Mouse (Mus musculus) brain, embryonic 14.5 days (tissue): ENCODE results near the gene Cnst. TPM values are rescaled to one million over a fixed set of nuclear protein-coding genes. Genes with fewer than 3 reads are reported as not detected.

ENCODE experiments used
- DNase-seq: peaks from one replicate; pipeline ENCODE4 v3.0.0-alpha.2; 2011; ENCODE audit warnings: low read depth
- CTCF ChIP-seq: fragments of 200-500 bp; IDR thresholded peaks from 2 replicates; pipeline ENCODE4 v1.5.1; 2012; ENCODE audit warnings: inconsistent platforms, mild to moderate bottlenecking, moderate library complexity, borderline replicate concordance; ENCODE audit not compliant: insufficient read depth, insufficient read length; ENCODE audit errors: extremely low read depth
- POLR2A ChIP-seq: fragments of 200-500 bp; IDR thresholded peaks from 2 replicates; pipeline ENCODE4 v1.6.1; 2012; ENCODE audit warnings: mild to moderate bottlenecking, inconsistent platforms, borderline replicate concordance; ENCODE audit not compliant: poor library complexity, insufficient read depth, insufficient read length, severe bottlenecking; ENCODE audit errors: extremely low read depth
- polyA plus RNA-seq: library from polyadenylated mRNA; depleted of rRNA; stranded (reverse); fragments of >200 nt; gene quantifications from 2 replicates; pipeline ENCODE4 v1.2.3, GENCODE M21; 2012; rRNA removed

Gene Cnst
- 29.1 and 33.9 TPM in 2 replicates for polyA plus RNA-seq

DNA sequence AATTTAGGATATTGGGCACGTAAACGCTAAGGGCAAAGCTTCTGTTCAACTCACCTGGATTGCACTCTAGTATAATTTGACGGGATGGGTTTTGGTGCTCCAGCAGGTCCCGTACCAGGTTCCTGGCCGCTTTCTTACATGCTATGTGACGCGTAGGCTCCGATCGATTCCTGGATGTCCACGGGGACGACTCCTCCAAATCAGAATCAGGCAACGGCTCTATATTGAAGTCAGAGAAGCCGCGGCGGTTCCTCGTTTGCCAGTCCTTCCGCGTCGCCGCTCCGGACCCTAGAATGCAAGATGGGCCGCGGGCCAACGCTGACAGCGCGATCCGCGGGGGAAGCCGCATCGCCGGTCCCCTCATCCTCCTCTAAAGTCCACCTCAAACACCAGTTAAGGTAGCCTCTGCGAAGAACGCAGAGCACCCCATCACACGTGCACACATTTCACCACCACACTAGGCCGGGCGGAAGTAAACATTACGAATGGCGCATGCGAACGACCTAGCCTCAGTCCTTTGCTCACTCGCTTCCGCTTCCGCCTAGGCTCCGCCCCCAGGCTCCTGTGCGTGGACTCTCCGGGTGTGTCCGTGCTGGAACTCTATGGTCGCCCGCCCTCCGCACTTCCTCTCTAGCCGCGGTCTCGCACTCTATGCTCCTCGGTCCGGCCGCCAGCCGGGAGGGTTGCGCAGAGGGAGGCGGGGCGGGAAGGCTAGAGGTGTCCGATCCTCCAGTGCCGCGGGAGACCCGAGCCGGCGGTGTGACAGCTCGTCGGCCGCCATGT, at the start of gene Cnst, which contains the start of gene Tfb2m:
TSS of gene Cnst (plus strand) at position 603 of the 783 bp plus-strand sequence.
TSS of gene Tfb2m (minus strand) at position 500 of the 783 bp plus-strand sequence.
- peak; percentile 99 for DNase-seq
- TF ChIP-seq POLR2A: peak; percentile 87

DNA sequence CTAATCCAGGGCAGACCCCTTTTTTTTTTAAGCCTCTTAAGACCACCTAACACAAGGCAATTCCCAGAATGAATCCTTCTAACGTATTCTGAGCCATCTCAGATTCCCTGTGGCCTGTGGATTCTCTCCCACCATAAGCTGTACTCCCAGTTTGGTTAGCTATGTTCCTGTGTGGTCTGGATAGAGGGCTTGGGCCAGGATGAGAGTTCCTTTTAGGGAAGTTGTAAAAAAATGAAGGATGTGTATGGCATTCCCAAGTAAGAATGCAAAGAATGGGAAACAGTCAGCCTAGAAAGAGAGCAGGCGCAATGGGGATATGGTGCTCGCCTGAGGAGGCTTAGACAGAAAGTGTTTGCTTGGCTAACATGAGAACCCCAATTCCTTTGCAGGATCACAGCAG, 46.9 kb upstream of the Cnst start:
- DNase-seq: no peak
- TF ChIP-seq POLR2A (no peak), CTCF (no peak)

DNA sequence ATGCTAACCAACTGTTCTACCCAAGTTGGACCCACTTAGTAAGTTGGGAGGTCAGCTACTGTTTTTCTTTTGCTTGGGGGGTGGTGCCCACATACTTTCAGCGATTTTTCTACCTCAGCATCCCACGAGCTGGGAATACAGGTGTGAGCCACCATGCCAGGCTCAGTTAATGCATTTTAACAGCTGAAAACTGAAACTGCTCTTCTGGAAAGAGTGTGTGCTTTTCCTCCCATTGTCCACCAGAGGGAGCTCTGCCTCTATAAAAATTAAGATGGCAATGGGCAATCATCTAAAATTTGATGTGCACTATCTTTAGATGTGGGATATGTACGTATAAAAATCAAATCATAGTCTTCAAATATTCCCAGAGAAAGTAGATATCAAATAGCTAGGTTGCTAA, 43.6 kb upstream of the Cnst start:
- DNase-seq: peak; percentile 51
- TF ChIP-seq POLR2A: no peak
- TF ChIP-seq CTCF: peak; percentile 59; the same call in 1 of the 2 replicates

DNA sequence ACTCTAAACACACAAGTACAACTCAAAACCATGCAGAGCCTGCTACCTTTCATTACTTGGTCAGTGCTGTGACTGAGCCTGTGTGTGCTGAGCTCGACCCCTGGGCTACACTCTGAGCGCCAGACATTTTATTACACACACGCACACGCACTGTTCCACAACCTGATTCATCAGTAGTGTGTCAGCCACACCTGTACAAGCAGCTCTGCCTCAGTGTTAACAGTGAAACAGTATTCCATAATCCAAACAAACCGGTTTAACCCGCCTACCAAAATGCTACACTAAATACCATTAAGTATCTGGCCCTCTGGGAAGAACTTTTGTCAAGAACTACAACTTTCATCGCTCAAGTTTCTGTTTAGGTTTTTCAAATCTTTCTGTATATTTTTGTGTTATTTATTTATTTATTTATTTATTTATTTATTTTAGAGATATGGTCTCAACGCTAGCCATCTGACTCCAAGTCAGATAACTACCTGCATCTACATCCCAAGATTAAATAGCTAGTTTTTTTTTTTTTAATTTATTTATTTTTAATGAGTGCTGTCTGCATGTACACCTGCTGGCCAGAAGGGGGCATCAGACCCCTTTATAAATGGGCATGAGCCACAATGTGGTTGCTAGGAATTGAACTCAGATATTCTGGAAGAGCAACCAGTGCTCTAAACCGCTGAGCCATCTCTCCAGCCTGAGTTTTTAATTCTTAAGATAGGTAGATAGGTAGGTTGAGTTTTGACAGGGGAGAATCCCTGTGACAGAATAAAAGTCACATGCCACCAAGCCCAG, 39.4 kb upstream of the Cnst start:
- peak; percentile 63 for DNase-seq
- TF ChIP-seq CTCF (peak; percentile 52; the same call in 1 of the 2 replicates), POLR2A (no peak)

DNA sequence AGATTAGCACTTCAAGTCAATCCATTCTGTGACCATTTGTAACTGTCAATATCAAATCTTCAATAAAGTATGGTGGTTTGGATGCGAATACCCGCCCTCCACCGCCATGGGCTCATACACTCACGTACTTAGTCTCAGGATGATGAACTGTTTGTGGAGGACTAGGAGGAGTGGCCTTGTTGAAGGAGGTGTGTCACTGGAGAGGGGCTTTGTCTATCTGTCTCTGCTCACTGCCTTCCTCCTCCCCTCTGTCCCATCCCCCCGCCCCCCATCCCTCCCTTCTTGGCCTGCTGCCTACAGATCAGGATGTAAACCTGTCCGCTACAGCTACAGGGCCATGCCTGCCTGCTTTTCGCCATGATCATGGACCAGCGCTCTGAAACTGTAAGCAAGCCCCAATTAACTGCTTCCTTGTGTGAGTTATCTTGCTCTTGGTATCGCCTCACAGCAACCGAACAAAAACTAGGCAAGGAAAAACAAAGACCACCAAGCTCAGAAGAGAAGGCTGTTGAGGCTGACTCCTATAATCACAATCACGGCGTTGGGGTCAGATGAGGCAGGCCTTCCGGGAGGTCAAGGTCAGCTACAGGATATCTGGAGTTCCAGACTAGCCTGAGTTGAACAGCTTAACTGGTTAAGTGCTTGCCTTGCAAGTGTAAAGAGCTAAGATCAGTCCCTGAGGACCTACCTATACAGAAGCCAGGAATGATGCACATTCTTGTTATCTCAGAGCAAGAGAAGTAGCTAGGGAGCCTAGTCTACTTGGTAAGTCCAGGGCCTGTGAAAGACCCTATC, 35.4 kb upstream of the Cnst start:
- DNase-seq: no peak
- TF ChIP-seq CTCF: no peak
- TF ChIP-seq POLR2A: no peak

DNA sequence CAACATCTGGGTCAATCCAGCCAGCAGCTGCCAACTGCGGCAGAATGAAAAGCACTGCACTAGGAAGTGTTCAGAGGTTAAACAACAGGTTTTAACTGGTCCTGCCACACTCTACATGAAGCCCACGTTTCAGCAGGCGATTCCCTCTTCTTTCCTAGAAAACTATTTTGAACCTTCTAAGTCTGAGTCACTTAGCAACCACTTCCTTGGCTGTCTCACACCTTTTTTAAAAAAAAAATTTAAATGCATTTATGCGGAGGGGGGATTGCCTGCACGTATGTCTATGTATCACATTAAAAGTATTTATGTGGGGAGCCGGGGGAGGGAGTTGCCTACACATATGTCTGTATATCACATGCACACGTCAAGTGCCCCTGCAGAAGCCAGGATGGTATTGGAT, 34.3 kb upstream of the Cnst start:
- TF ChIP-seq POLR2A (no peak), CTCF (no peak)
- no peak for DNase-seq

DNA sequence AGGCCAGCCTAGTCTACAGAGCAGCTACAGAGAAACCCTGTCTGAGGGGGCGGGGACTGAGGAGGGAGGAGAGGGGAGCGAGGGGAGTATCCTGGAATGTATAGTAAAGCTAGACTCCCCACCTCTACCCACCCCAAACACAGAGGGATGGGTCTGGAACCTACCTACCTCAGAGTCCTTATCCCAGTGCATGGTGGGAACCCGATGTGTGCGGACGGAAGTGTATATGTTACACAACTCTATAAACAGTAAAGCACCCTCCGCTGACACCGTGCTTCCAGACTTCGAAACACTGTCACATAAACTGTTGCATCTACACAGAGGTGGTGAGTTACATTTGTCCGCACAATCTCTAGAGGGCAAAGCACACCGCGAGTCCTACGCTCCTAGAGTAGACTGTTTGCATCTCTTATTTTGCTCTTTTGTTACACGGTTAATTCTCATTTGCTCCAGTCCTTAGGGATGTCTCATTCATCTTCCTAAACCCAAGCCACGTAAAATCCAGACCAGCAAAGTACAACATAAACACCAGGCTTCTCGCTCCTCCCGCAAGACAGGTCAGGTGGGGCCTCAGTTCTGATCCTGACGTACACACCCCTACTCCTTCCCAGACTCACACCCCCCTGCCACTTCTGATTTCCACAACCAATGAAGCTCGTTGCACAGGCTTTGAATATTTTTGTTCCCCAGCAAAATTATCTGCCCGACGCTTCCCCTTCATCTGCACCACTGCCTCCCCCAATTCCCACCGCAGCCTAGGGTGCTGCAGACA, 29.0 kb upstream of the Cnst start:
- TF ChIP-seq POLR2A (no peak), CTCF (no peak)
- DNase-seq: peak; percentile 44

DNA sequence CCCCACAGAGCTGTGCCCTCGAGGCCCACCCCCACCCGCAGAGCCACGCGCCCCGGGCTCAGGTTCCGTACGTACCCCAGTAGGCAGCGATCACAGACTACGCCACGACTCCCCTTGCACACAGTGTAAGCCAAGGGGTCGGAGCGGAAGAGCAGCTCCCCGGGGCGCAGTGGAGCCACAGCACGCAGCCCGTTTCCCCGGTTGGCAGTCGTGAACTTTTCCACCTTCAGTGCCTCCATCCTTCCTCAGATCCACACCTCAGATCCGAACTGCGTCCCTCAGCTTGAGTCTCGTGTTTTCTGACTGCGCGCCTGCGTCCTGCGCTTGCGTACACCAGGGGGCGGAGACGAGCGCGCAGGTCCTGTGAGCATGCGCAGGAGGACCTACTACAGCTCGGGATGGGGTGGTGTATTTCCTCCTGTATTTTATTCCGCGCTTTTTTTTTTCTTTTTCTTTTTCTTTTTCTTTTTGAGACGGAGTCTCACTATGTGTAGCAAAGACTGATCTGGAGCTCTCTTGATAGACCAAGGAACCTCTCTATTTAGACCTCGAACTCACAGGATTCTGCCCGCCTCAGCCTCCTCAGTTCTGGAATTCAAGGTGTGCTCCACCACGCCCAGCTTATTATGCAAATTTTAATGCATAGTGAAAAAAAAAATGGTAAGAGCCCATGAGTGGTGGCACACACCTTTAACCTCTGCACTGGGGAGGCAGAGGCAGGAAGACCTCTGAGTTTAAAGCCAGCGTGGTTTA, 28.3 kb upstream of the Cnst start, which contains the start of gene Smyd3:
TSS of gene Smyd3 (minus strand) at position 329 of the 753 bp plus-strand sequence.
- DNase-seq: peak; percentile 94
- no peak for TF ChIP-seq POLR2A
- peak; percentile 85 for TF ChIP-seq CTCF

DNA sequence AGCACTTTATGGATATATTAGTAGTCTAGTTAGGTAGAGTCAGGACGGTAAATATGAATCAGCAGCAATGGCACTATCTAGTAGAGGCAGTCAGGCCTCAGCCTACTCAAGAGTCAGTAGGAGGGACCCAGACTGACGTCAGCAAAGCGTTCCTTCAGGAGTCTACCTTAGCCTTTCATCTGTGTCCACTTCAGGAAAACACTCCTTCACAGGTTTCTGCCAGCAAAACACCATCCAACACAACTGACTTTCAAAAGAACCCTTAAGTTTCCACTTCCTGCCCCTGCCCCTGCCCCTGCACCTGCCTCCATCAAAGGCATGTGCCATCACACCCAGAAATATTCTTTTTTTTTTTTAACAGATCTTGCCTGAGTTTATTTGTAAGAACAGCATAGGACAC, 26.3 kb upstream of the Cnst start:
- TF ChIP-seq POLR2A (no peak), CTCF (no peak)
- no peak for DNase-seq

- TF ChIP-seq POLR2A (no peak), CTCF (no peak)
Observed at GRCm38 (mm10) chr1:179539054-179539453, 7.1 kb upstream of the Cnst start.

GRCm38 (mm10) chr1:179539887-179540286, 6.3 kb upstream of the Cnst start:
- DNase-seq: no peak
- TF ChIP-seq POLR2A (no peak), CTCF (no peak)

More at GRCm38 (mm10) chr1:179539054-179539453, 7.1 kb upstream of the Cnst start:
- DNase-seq: no peak
